In genomic region chr7:142471414-142471861, GRCm38 (mm10) we compare ENCODE assay signal across 9 mouse cellular contexts. TPM values are rescaled to one million over a fixed set of nuclear protein-coding genes. Genes with fewer than 3 reads are reported as not detected.
DNase-seq lines count a peak whose midpoint lies in the region; ATAC-seq and TF ChIP-seq lines count a peak whose summit lies in the region.
"Had no signal": no experiment of that assay in that cellular context is flagged by ENCODE, and none has a peak within 500 bp of the region (broad histone marks: within the 10 kb centered on the region; RNA-seq: fewer than 3 reads in every experiment).

No protein-coding gene starts in this region.

- 32% methylated on average over 6 of the region's 6 CpGs for whole genome bisulfite sequencing in forebrain, embryonic 11.5 days
- 44% methylated on average over 6 of the region's 6 CpGs for WGBS in forebrain, embryonic 15.5 days
- WGBS in midbrain, embryonic 10.5 days: 32% methylated on average over 6 of the region's 6 CpGs
- 38% methylated on average over 6 of the region's 6 CpGs for WGBS in midbrain, postnatal 0 days
- 68% methylated on average over 6 of the region's 6 CpGs for WGBS in heart, embryonic 15.5 days
- 37% methylated on average over 6 of the region's 6 CpGs for WGBS in midbrain, embryonic 16.5 days

- peaks cover 11% of the 10 kb centered on the region; the same call in 1 of the 2 replicates for H3K4me1 ChIP-seq in forebrain, embryonic 11.5 days (replicated peaks; ENCODE audit: control insufficient read depth, insufficient read depth, low read length)
- H3K4me1 ChIP-seq in forebrain, embryonic 15.5 days: peaks cover 8% of the 10 kb centered on the region; the same call in 1 of the 2 replicates
- peaks cover 43% of the 10 kb centered on the region for H3K4me1 ChIP-seq in midbrain, embryonic 10.5 days
- H3K4me1 ChIP-seq in midbrain, postnatal 0 days (ENCODE audit: insufficient read depth, low read length): no peaks in the 10 kb centered on the region
- peaks cover 52% of the 10 kb centered on the region for H3K4me1 ChIP-seq in heart, embryonic 15.5 days (replicated peaks)
- H3K4me1 ChIP-seq in midbrain, embryonic 16.5 days (ENCODE audit: control insufficient read depth, insufficient read depth, low read length): peaks cover 7% of the 10 kb centered on the region; the same call in 1 of the 2 replicates

- H3K4me2 ChIP-seq in forebrain, embryonic 11.5 days (ENCODE audit: low read depth, low read length, severe bottlenecking): no peak overlapping the region
- no peak overlapping the region for H3K4me2 ChIP-seq in forebrain, embryonic 15.5 days (replicated peaks)
- H3K4me2 ChIP-seq in midbrain, postnatal 0 days (ENCODE audit: low read depth, low read length, poor library complexity, severe bottlenecking): no peak overlapping the region
- H3K4me2 ChIP-seq in heart, embryonic 15.5 days: peak overlapping the region; percentile 45; the same call in 1 of the 2 replicates
- H3K4me2 ChIP-seq in midbrain, embryonic 16.5 days (ENCODE audit: low read length): no peak overlapping the region
- H3K4me2 ChIP-seq: hindbrain, embryonic 15.5 days had no signal

- H3K36me3 ChIP-seq in forebrain, embryonic 11.5 days (ENCODE audit: control insufficient read depth, insufficient read depth, low read length): no peaks in the 10 kb centered on the region
- no peaks in the 10 kb centered on the region for H3K36me3 ChIP-seq in forebrain, embryonic 15.5 days
- H3K36me3 ChIP-seq in midbrain, embryonic 10.5 days: no peaks in the 10 kb centered on the region
- no peaks in the 10 kb centered on the region for H3K36me3 ChIP-seq in midbrain, postnatal 0 days (ENCODE audit: insufficient read depth, low read length)
- no peaks in the 10 kb centered on the region for H3K36me3 ChIP-seq in heart, embryonic 15.5 days
- H3K36me3 ChIP-seq in midbrain, embryonic 16.5 days (ENCODE audit: control insufficient read depth, insufficient read depth, low read length): no peaks in the 10 kb centered on the region
- H3K36me3 ChIP-seq: hindbrain, embryonic 15.5 days had no signal

- TF ChIP-seq CTCF in midbrain, postnatal 0 days (IDR thresholded peaks at IDR 0.05): no peak

- intact Hi-C loops in left cerebral cortex, postnatal 4 days (cut with DNase I): no loop called here

- no peaks in the 10 kb centered on the region for H3K9me3 ChIP-seq in forebrain, embryonic 11.5 days (ENCODE audit: control insufficient read depth, low read length)
- no peaks in the 10 kb centered on the region for H3K9me3 ChIP-seq in forebrain, embryonic 15.5 days
- no peaks in the 10 kb centered on the region for H3K9me3 ChIP-seq in midbrain, embryonic 10.5 days (replicated peaks)
- no peaks in the 10 kb centered on the region for H3K9me3 ChIP-seq in midbrain, postnatal 0 days (ENCODE audit: low read length)
- H3K9me3 ChIP-seq in heart, embryonic 15.5 days (replicated peaks): no peaks in the 10 kb centered on the region
- H3K9me3 ChIP-seq in midbrain, embryonic 16.5 days (replicated peaks; ENCODE audit: control insufficient read depth, low read length, poor library complexity, severe bottlenecking): no peaks in the 10 kb centered on the region
- H3K9me3 ChIP-seq: hindbrain, embryonic 15.5 days had no signal

- H3K27ac ChIP-seq in forebrain, embryonic 11.5 days (ENCODE audit: low read depth, low read length): 0 out of 2 replicates have a peak overlapping the region, but pooled peaks have one; percentile 12
- H3K27ac ChIP-seq in forebrain, embryonic 15.5 days (replicated peaks): no peak overlapping the region
- peak overlapping the region; percentile 90 for H3K27ac ChIP-seq in midbrain, embryonic 10.5 days (replicated peaks)
- H3K27ac ChIP-seq in midbrain, postnatal 0 days (ENCODE audit: low read depth, low read length): no peak overlapping the region
- peak overlapping the region; percentile 96 for H3K27ac ChIP-seq in heart, embryonic 15.5 days
- no peak overlapping the region for H3K27ac ChIP-seq in midbrain, embryonic 16.5 days (ENCODE audit: low read length)
- H3K27ac ChIP-seq: hindbrain, embryonic 15.5 days had no signal

- peak overlapping the region; percentile 37; the same call in 1 of the 2 replicates for H3K9ac ChIP-seq in forebrain, embryonic 11.5 days (ENCODE audit: low read length)
- no peak overlapping the region for H3K9ac ChIP-seq in forebrain, embryonic 15.5 days (replicated peaks)
- no peak overlapping the region for H3K9ac ChIP-seq in midbrain, postnatal 0 days (replicated peaks; ENCODE audit: low read length, poor library complexity, severe bottlenecking)
- peak overlapping the region; percentile 46; the same call in 1 of the 2 replicates for H3K9ac ChIP-seq in heart, embryonic 15.5 days
- peak overlapping the region; percentile 48; the same call in 1 of the 2 replicates for H3K9ac ChIP-seq in midbrain, embryonic 16.5 days (ENCODE audit: low read depth, low read length)
- H3K9ac ChIP-seq: hindbrain, embryonic 15.5 days had no signal

- peak; percentile 52 for DNase-seq in forebrain, embryonic 11.5 days (ENCODE audit: low spot score)
- no peak for DNase-seq in midbrain, embryonic 10.5 days (ENCODE audit: low spot score)
- no peak for DNase-seq in midbrain, postnatal 0 days (ENCODE audit: low spot score)
- no peak for DNase-seq in left cerebral cortex, postnatal 4 days
- DNase-seq in right cerebral cortex, postnatal 25 days: no peak

- no peak for ATAC-seq in forebrain, embryonic 11.5 days (replicated peaks; ENCODE audit: low FRiP score)
- ATAC-seq in forebrain, embryonic 15.5 days (replicated peaks): no peak
- no peak for ATAC-seq in midbrain, postnatal 0 days (ENCODE audit: low FRiP score)
- ATAC-seq in heart, embryonic 15.5 days (replicated peaks; ENCODE audit: insufficient number of reproducible peaks, insufficient read depth, low FRiP score, low read depth): peak; percentile 7; the same call in 1 of the 2 replicates
- ATAC-seq in midbrain, embryonic 16.5 days: no peak

- H3K4me3 ChIP-seq in forebrain, embryonic 11.5 days (ENCODE audit: low read depth, low read length): no peak overlapping the region
- H3K4me3 ChIP-seq in forebrain, embryonic 15.5 days: no peak overlapping the region
- H3K4me3 ChIP-seq in midbrain, embryonic 10.5 days: 0 out of 2 replicates have a peak overlapping the region, but pooled peaks have one; percentile 14
- H3K4me3 ChIP-seq in midbrain, postnatal 0 days (ENCODE audit: low read depth, low read length): no peak overlapping the region
- H3K4me3 ChIP-seq in heart, embryonic 15.5 days: peak overlapping the region; percentile 29; the same call in 1 of the 2 replicates
- H3K4me3 ChIP-seq in midbrain, embryonic 16.5 days (ENCODE audit: low read depth, low read length): no peak overlapping the region
- H3K4me3 ChIP-seq: hindbrain, embryonic 15.5 days had no signal

- H3K27me3 ChIP-seq in forebrain, embryonic 11.5 days (ENCODE audit: control insufficient read depth, insufficient read depth, low read length): no peaks in the 10 kb centered on the region
- H3K27me3 ChIP-seq in forebrain, embryonic 15.5 days: no peaks in the 10 kb centered on the region
- 0 out of 2 replicates have a peak, but pooled peaks cover 7% of the 10 kb centered on the region for H3K27me3 ChIP-seq in midbrain, embryonic 10.5 days (ENCODE audit: low read depth, poor library complexity, severe bottlenecking)
- H3K27me3 ChIP-seq in midbrain, postnatal 0 days (ENCODE audit: insufficient read depth, low read length): no peaks in the 10 kb centered on the region
- H3K27me3 ChIP-seq in heart, embryonic 15.5 days: no peaks in the 10 kb centered on the region
- no peaks in the 10 kb centered on the region for H3K27me3 ChIP-seq in midbrain, embryonic 16.5 days (ENCODE audit: control insufficient read depth, insufficient read depth, low read depth, low read length)
- H3K27me3 ChIP-seq: hindbrain, embryonic 15.5 days had no signal

RNA-seq across cellular contexts. Expression of gene Lsp1, which starts 10.8 kb away (rescaled TPM):
- 8.7 and 9.8 TPM in 2 replicates for polyA plus RNA-seq in forebrain, embryonic 11.5 days (2014; fragmentation: Nextera tagmentation; extraction: Ambion mirVana)
- 3.6 and 4.2 TPM in 2 replicates for polyA plus RNA-seq in forebrain, embryonic 15.5 days (2015; fragmentation: Nextera tagmentation; extraction: Ambion mirVana)
- 14.2 and 15.0 TPM in 2 replicates for polyA plus RNA-seq in midbrain, embryonic 10.5 days (2016; fragmentation: Nextera tagmentation; extraction: Ambion mirVana)
- 5.1 and 11.0 TPM in 2 replicates for total RNA-seq in midbrain, postnatal 0 days (2014; rRNA removed)
- polyA plus RNA-seq in midbrain, postnatal 0 days (2015; fragmentation: Nextera tagmentation; extraction: Ambion mirVana): 5.3 and 8.7 TPM in 2 replicates
- polyA plus RNA-seq in heart, embryonic 15.5 days (2015; fragmentation: Nextera tagmentation; extraction: Ambion mirVana): 49.6 and 83.5 TPM in 2 replicates
- 4.8 and 5.1 TPM in 2 replicates for polyA plus RNA-seq in midbrain, embryonic 16.5 days (2015; fragmentation: Nextera tagmentation; extraction: Ambion mirVana)
- 1 to 10 TPM; 5.5 to 5.7 TPM for total RNA-seq in left cerebral cortex, postnatal 4 days (2021)

RNA-seq across cellular contexts. Expression of gene Tnnt3, which starts 27.2 kb away (rescaled TPM):
- polyA plus RNA-seq in forebrain, embryonic 11.5 days (2014; fragmentation: Nextera tagmentation; extraction: Ambion mirVana): 1.00 and 1.0 TPM in 2 replicates
- polyA plus RNA-seq in forebrain, embryonic 15.5 days (2015; fragmentation: Nextera tagmentation; extraction: Ambion mirVana): 0.98 TPM in 1 of 2 replicates, not detected in the other
- polyA plus RNA-seq in midbrain, embryonic 10.5 days (2016; fragmentation: Nextera tagmentation; extraction: Ambion mirVana): 1.9 TPM in 2 replicates
- 1.3 and 1.5 TPM in 2 replicates for total RNA-seq in midbrain, postnatal 0 days (2014; rRNA removed)
- polyA plus RNA-seq in midbrain, postnatal 0 days (2015; fragmentation: Nextera tagmentation; extraction: Ambion mirVana): 2.0 and 3.1 TPM in 2 replicates
- 4.6 and 4.8 TPM in 2 replicates for polyA plus RNA-seq in heart, embryonic 15.5 days (2015; fragmentation: Nextera tagmentation; extraction: Ambion mirVana)
- polyA plus RNA-seq in midbrain, embryonic 16.5 days (2015; fragmentation: Nextera tagmentation; extraction: Ambion mirVana): 0.91 and 1.6 TPM in 2 replicates
- 1 to 10 TPM in 1 of 2 experiments, not detected in 1; 1.3 TPM for total RNA-seq in left cerebral cortex, postnatal 4 days (2021)

RNA-seq across cellular contexts. Expression of gene Tnni2, which starts 29.8 kb away (rescaled TPM):
- 1.3 TPM in 1 of 2 replicates, not detected in the other for polyA plus RNA-seq in forebrain, embryonic 11.5 days (2014; fragmentation: Nextera tagmentation; extraction: Ambion mirVana)
- 0.73 and 0.93 TPM in 2 replicates for polyA plus RNA-seq in forebrain, embryonic 15.5 days (2015; fragmentation: Nextera tagmentation; extraction: Ambion mirVana)
- 0.52 and 1.5 TPM in 2 replicates for polyA plus RNA-seq in midbrain, embryonic 10.5 days (2016; fragmentation: Nextera tagmentation; extraction: Ambion mirVana)
- not detected in 2 replicates for total RNA-seq in midbrain, postnatal 0 days (2014; rRNA removed)
- polyA plus RNA-seq in midbrain, postnatal 0 days (2015; fragmentation: Nextera tagmentation; extraction: Ambion mirVana): 0.46 and 0.56 TPM in 2 replicates
- polyA plus RNA-seq in heart, embryonic 15.5 days (2015; fragmentation: Nextera tagmentation; extraction: Ambion mirVana): 16.8 and 16.9 TPM in 2 replicates
- 0.51 and 0.78 TPM in 2 replicates for polyA plus RNA-seq in midbrain, embryonic 16.5 days (2015; fragmentation: Nextera tagmentation; extraction: Ambion mirVana)
- total RNA-seq in left cerebral cortex, postnatal 4 days (2021): not detected

RNA-seq across cellular contexts. Expression of gene Syt8, which starts 36.8 kb away (rescaled TPM):
- polyA plus RNA-seq in forebrain, embryonic 11.5 days (2014; fragmentation: Nextera tagmentation; extraction: Ambion mirVana): not detected in 2 replicates
- not detected in 2 replicates for polyA plus RNA-seq in forebrain, embryonic 15.5 days (2015; fragmentation: Nextera tagmentation; extraction: Ambion mirVana)
- polyA plus RNA-seq in midbrain, embryonic 10.5 days (2016; fragmentation: Nextera tagmentation; extraction: Ambion mirVana): 0.34 TPM in 1 of 2 replicates, not detected in the other
- total RNA-seq in midbrain, postnatal 0 days (2014; rRNA removed): not detected in 2 replicates
- polyA plus RNA-seq in midbrain, postnatal 0 days (2015; fragmentation: Nextera tagmentation; extraction: Ambion mirVana): not detected in 2 replicates
- polyA plus RNA-seq in heart, embryonic 15.5 days (2015; fragmentation: Nextera tagmentation; extraction: Ambion mirVana): 0.48 and 1.7 TPM in 2 replicates
- not detected in 2 replicates for polyA plus RNA-seq in midbrain, embryonic 16.5 days (2015; fragmentation: Nextera tagmentation; extraction: Ambion mirVana)
- total RNA-seq in left cerebral cortex, postnatal 4 days (2021): not detected
- polyA plus RNA-seq: hindbrain, embryonic 15.5 days had no signal

Comparison
In these comparisons a context has a peak if more than half of its experiments do, and no peak if none do; other contexts are left out.
1. H3K27ac ChIP-seq: peak in forebrain, embryonic 11.5 days (single experiment), midbrain, embryonic 10.5 days (single experiment) and heart, embryonic 15.5 days (single experiment); none in forebrain, embryonic 15.5 days (single experiment), midbrain, postnatal 0 days (single experiment) and midbrain, embryonic 16.5 days (single experiment).
2. H3K4me3 ChIP-seq: peak in midbrain, embryonic 10.5 days (single experiment) and heart, embryonic 15.5 days (single experiment); none in forebrain, embryonic 11.5 days (single experiment), forebrain, embryonic 15.5 days (single experiment), midbrain, postnatal 0 days (single experiment) and midbrain, embryonic 16.5 days (single experiment).
3. H3K9ac ChIP-seq: peak in forebrain, embryonic 11.5 days (single experiment), heart, embryonic 15.5 days (single experiment) and midbrain, embryonic 16.5 days (single experiment); none in forebrain, embryonic 15.5 days (single experiment) and midbrain, postnatal 0 days (single experiment).